Mouse (Mus musculus): ENCODE measurements around the gene Nrip2. TPM values are rescaled to one million over a fixed set of nuclear protein-coding genes. Genes with fewer than 3 reads are reported as not detected.

Gene Nrip2
- 21.2 and 23.5 TPM in 2 replicates for polyA plus RNA-seq (2015; fragmentation: Nextera tagmentation; extraction: Ambion mirVana)

GRCm38 (mm10) chr6:128398996-128399395, at the start of gene Nrip2:
Gene Nrip2, plus strand, starts transcription at chr6:128399296.
- ATAC-seq (replicated peaks; ENCODE audit: low FRiP score, low read depth) = no peak
- peak within 1 kb of the TSS; percentile 71 for H3K27ac ChIP-seq
- TF ChIP-seq CTCF (IDR thresholded peaks at IDR 0.05; ENCODE audit: low read depth) = no peak

GRCm38 (mm10) chr6:128349711-128350110, 49.4 kb upstream of the Nrip2 start:
- H3K9me3 ChIP-seq (replicated peaks; ENCODE audit: low read length) = no peaks in the 10 kb centered on the region
- 43% methylated on average over 7 of the region's 7 CpGs for WGBS
- H3K36me3 ChIP-seq (ENCODE audit: insufficient read depth, low read length) = 0 out of 2 replicates have a peak, but pooled peaks cover 4% of the 10 kb centered on the region
- no peak overlapping the region for H3K9ac ChIP-seq (ENCODE audit: low read depth, low read length)
- no peak overlapping the region for H3K4me2 ChIP-seq (ENCODE audit: low read length)
- no peak overlapping the region for H3K4me3 ChIP-seq (replicated peaks; ENCODE audit: low read depth, low read length)
- no peaks in the 10 kb centered on the region for H3K27me3 ChIP-seq (ENCODE audit: insufficient read depth, low read length)
- 0 out of 2 replicates have a peak overlapping the region, but pooled peaks have one; percentile 50 for H3K27ac ChIP-seq
- ATAC-seq (replicated peaks; ENCODE audit: low FRiP score, low read depth) (no peak), DNase-seq (ENCODE audit: low spot score) (peak; percentile 35)
- H3K4me1 ChIP-seq (replicated peaks; ENCODE audit: insufficient read depth, low read length) = peaks cover 8% of the 10 kb centered on the region; the same call in 1 of the 2 replicates
- TF ChIP-seq CTCF (IDR thresholded peaks at IDR 0.05; ENCODE audit: low read depth) = no peak

More at GRCm38 (mm10) chr6:128398996-128399395, at the start of gene Nrip2:
- Histone ChIP-seq H3K4me1 (replicated peaks; ENCODE audit: insufficient read depth, low read length) (0 out of 2 replicates have a peak, but pooled peaks cover 9% of the 10 kb centered on the region), H3K36me3 (ENCODE audit: insufficient read depth, low read length) (no peaks in the 10 kb centered on the region), H3K4me2 (ENCODE audit: low read length) (peak within 1 kb of the TSS; percentile 53), H3K4me3 (replicated peaks; ENCODE audit: low read depth, low read length) (peak within 1 kb of the TSS; percentile 30), H3K9me3 (replicated peaks; ENCODE audit: low read length) (no peaks in the 10 kb centered on the region), H3K9ac (ENCODE audit: low read depth, low read length) (peak within 1 kb of the TSS; percentile 31), H3K27me3 (ENCODE audit: insufficient read depth, low read length) (no peaks in the 10 kb centered on the region)
- 48% methylated on average over 3 of the region's 3 CpGs for WGBS
- DNase-seq (ENCODE audit: low spot score) = no peak

- ATAC-seq (replicated peaks; ENCODE audit: low FRiP score, low read depth) (no peak), DNase-seq (ENCODE audit: low spot score) (peak; percentile 56)
- peaks cover 9% of the 10 kb centered on the region; the same call in 1 of the 2 replicates for H3K4me1 ChIP-seq (replicated peaks; ENCODE audit: insufficient read depth, low read length)
- no peaks in the 10 kb centered on the region for H3K27me3 ChIP-seq (ENCODE audit: insufficient read depth, low read length)
- WGBS = 28% methylated on average over 3 of the region's 3 CpGs
- H3K9me3 ChIP-seq (replicated peaks; ENCODE audit: low read length) = no peaks in the 10 kb centered on the region
- H3K4me2 ChIP-seq (ENCODE audit: low read length) = peak overlapping the region; percentile 68; the same call in 1 of the 2 replicates
- H3K9ac ChIP-seq (ENCODE audit: low read depth, low read length) = 0 out of 2 replicates have a peak overlapping the region, but pooled peaks have one; percentile 18
- peaks cover 10% of the 10 kb centered on the region; the same call in 1 of the 2 replicates for H3K36me3 ChIP-seq (ENCODE audit: insufficient read depth, low read length)
- no peak for TF ChIP-seq CTCF (IDR thresholded peaks at IDR 0.05; ENCODE audit: low read depth)
- no peak overlapping the region for H3K27ac ChIP-seq
- peak overlapping the region; percentile 73; the same call in 1 of the 2 replicates for H3K4me3 ChIP-seq (replicated peaks; ENCODE audit: low read depth, low read length)
Measured at GRCm38 (mm10) chr6:128354140-128354539, 45.0 kb upstream of the Nrip2 start.

- H3K9ac ChIP-seq (ENCODE audit: low read depth, low read length) = peak overlapping the region; percentile 72
- H3K4me2 ChIP-seq (ENCODE audit: low read length) = peak overlapping the region; percentile 68
- TF ChIP-seq CTCF (IDR thresholded peaks at IDR 0.05; ENCODE audit: low read depth) = no peak
- peak overlapping the region; percentile 81 for H3K27ac ChIP-seq
- WGBS = under 1% methylated on average over 28 of the region's 28 CpGs
- peaks cover 9% of the 10 kb centered on the region; the same call in 1 of the 2 replicates for H3K4me1 ChIP-seq (replicated peaks; ENCODE audit: insufficient read depth, low read length)
- peaks cover 10% of the 10 kb centered on the region; the same call in 1 of the 2 replicates for H3K36me3 ChIP-seq (ENCODE audit: insufficient read depth, low read length)
- no peaks in the 10 kb centered on the region for H3K27me3 ChIP-seq (ENCODE audit: insufficient read depth, low read length)
- DNase-seq (ENCODE audit: low spot score) (peak; percentile 66), ATAC-seq (replicated peaks; ENCODE audit: low FRiP score, low read depth) (peak; percentile 70)
- H3K9me3 ChIP-seq (replicated peaks; ENCODE audit: low read length) = no peaks in the 10 kb centered on the region
- peak overlapping the region; percentile 73 for H3K4me3 ChIP-seq (replicated peaks; ENCODE audit: low read depth, low read length)
Measured at GRCm38 (mm10) chr6:128355201-128355681, 43.9 kb upstream of the Nrip2 start.

DNA sequence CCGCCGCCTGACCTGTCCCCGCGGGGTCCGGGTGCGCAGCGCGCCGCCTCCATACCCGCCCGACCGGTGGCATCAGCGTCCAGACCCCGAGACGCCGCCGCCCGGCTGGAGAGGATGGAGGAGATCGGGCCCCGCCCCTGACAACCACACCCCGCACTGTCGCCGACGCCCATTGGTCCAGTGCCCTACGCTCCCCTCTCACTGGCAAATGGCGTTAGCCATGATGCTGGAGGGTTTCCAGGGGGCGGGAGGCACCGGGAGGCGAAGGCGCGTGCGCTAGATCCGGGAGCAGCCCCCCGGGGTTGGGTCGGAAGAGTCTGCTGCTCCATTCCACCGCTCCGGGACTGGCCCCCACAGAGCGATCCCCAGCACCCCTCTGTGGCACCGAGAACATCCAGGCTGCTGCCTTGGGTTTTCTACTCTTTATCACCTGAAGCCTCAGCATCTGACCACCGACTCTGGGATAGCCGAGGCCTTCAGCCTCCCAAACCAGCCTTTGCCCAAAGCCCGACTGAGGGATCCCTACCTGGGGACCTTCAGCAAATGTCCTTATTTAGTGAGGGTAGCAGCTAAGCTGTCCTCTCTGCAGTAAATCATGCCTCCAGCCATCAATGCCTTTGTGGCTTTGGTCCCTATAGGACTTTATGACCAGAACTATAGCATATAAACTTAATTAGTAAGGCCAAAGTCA, 43.2 kb upstream of the Nrip2 start, which contains the start of gene Tulp3:
Gene Tulp3, minus strand, starts transcription at position 126 of the 691 bp plus-strand sequence.
- Histone ChIP-seq H3K27me3 (ENCODE audit: insufficient read depth, low read length) (no peaks in the 10 kb centered on the region), H3K36me3 (ENCODE audit: insufficient read depth, low read length) (peaks cover 10% of the 10 kb centered on the region; the same call in 1 of the 2 replicates), H3K9me3 (replicated peaks; ENCODE audit: low read length) (no peaks in the 10 kb centered on the region), H3K27ac (peak within 1 kb of the TSS; percentile 81), H3K4me3 (replicated peaks; ENCODE audit: low read depth, low read length) (peak within 1 kb of the TSS; percentile 73), H3K4me1 (replicated peaks; ENCODE audit: insufficient read depth, low read length) (peaks cover 9% of the 10 kb centered on the region; the same call in 1 of the 2 replicates), H3K4me2 (ENCODE audit: low read length) (peak within 1 kb of the TSS; percentile 68), H3K9ac (ENCODE audit: low read depth, low read length) (peak within 1 kb of the TSS; percentile 72)
- WGBS = under 1% methylated on average over 41 of the region's 42 CpGs
- no peak; the same call in 1 of the 2 replicates for TF ChIP-seq CTCF (IDR thresholded peaks at IDR 0.05; ENCODE audit: low read depth)
- DNase-seq (ENCODE audit: low spot score) = peak; percentile 98
- ATAC-seq (replicated peaks; ENCODE audit: low FRiP score, low read depth) = peak; percentile 98

DNA sequence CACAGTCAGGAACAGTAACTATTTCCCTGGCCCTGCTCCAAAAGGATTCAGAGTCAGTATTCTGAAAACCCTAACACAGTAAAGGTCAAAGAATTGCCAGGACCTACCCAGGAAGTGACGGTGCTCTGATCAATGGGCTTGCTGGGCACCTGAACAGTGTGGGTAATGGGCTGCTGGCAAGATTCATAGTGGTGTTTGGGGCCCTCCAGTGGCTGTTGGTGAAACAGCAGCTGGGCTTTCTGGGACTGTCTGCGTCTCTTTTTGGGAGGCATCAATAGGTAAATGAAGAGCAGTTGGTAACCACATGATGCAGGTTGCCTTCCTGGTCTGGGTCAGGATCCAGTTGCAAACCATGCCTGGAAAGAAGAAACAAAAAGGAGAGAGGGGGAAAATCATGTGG, 40.1 kb upstream of the Nrip2 start:
- Histone ChIP-seq H3K9me3 (replicated peaks; ENCODE audit: low read length) (no peaks in the 10 kb centered on the region), H3K4me1 (replicated peaks; ENCODE audit: insufficient read depth, low read length) (peaks cover 15% of the 10 kb centered on the region; the same call in 1 of the 2 replicates), H3K4me3 (replicated peaks; ENCODE audit: low read depth, low read length) (no peak overlapping the region), H3K36me3 (ENCODE audit: insufficient read depth, low read length) (peaks cover 7% of the 10 kb centered on the region; the same call in 1 of the 2 replicates), H3K27ac (no peak overlapping the region), H3K27me3 (ENCODE audit: insufficient read depth, low read length) (no peaks in the 10 kb centered on the region), H3K9ac (ENCODE audit: low read depth, low read length) (no peak overlapping the region), H3K4me2 (ENCODE audit: low read length) (no peak overlapping the region)
- ATAC-seq (replicated peaks; ENCODE audit: low FRiP score, low read depth) = no peak
- WGBS = 23% methylated on average over 2 of the region's 2 CpGs
- TF ChIP-seq CTCF (IDR thresholded peaks at IDR 0.05; ENCODE audit: low read depth) = peak; percentile 89
- peak; percentile 74 for DNase-seq (ENCODE audit: low spot score)
